15 mouse cellular contexts compared by ENCODE assay signal in the genomic region with DNA sequence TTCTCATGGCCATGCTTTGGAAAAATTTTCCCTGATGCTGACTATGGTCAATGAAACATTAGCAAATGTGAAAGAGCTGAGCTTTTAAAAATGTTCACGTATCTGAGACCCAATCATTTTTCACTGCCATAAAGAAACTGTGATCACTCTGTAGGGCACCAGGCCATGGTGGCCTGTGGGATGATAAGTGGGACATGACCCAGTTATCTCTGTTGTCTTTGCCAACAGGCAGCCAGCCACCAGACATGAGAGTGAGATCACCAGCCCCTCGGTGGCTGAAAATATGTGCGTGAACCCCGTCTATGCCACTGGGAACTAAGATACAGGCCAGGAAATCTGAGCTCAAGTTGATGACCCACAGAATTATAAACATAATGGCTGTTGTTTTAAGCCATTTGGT. TPM values are rescaled to one million over a fixed set of nuclear protein-coding genes. Genes with fewer than 3 reads are reported as not detected.
DNase-seq lines count a peak whose midpoint lies in the region; ATAC-seq and TF ChIP-seq lines count a peak whose summit lies in the region.
"Had no signal": no experiment of that assay in that cellular context is flagged by ENCODE, and none has a peak within 500 bp of the region (broad histone marks: within the 10 kb centered on the region; RNA-seq: fewer than 3 reads in every experiment).

No protein-coding gene starts in this region.

- WGBS in heart, embryonic 12.5 days = 32% methylated on average over 4 of the region's 4 CpGs
- WGBS in liver, embryonic 14.5 days (ENCODE audit: insufficient replicate concordance) = 13% methylated on average over 4 of the region's 4 CpGs

- no peak for TF ChIP-seq CTCF in gastrocnemius, adult 2 months (IDR thresholded peaks at IDR 0.05)
- TF ChIP-seq CTCF in liver, embryonic 14.5 days (IDR thresholded peaks at IDR 0.05; ENCODE audit: low read depth) = no peak

- H3K36me3 ChIP-seq in heart, embryonic 12.5 days = no peaks in the 10 kb centered on the region
- H3K36me3 ChIP-seq in liver, embryonic 14.5 days (replicated peaks; ENCODE audit: control insufficient read depth, insufficient read depth, low read depth) = no peaks in the 10 kb centered on the region
- H3K36me3 ChIP-seq: forebrain, embryonic 12.5 days; G1E; midbrain, embryonic 13.5 days had no signal

- intact Hi-C loops in gastrocnemius, adult 2 months (cut with DNase I) = no loop called here
- intact Hi-C loops in heart, postnatal 10 days (cut with DNase I) = no loop called here

- no peak overlapping the region for H3K27ac ChIP-seq in gastrocnemius, adult 2 months
- no peak overlapping the region for H3K27ac ChIP-seq in heart, embryonic 12.5 days (ENCODE audit: poor library complexity, severe bottlenecking)
- no peak overlapping the region for H3K27ac ChIP-seq in liver, embryonic 14.5 days
- H3K27ac ChIP-seq: forebrain, embryonic 12.5 days; midbrain, embryonic 13.5 days had no signal

- no peak overlapping the region for H3K4me2 ChIP-seq in heart, embryonic 12.5 days
- H3K4me2 ChIP-seq in liver, embryonic 14.5 days (ENCODE audit: low read depth) = peak overlapping the region; percentile 1
- H3K4me2 ChIP-seq: forebrain, embryonic 12.5 days; midbrain, embryonic 13.5 days had no signal

- no peaks in the 10 kb centered on the region for H3K27me3 ChIP-seq in heart, embryonic 12.5 days (replicated peaks)
- H3K27me3 ChIP-seq in liver, embryonic 14.5 days (ENCODE audit: control insufficient read depth, insufficient read depth, low read length) = no peaks in the 10 kb centered on the region
- H3K27me3 ChIP-seq: forebrain, embryonic 12.5 days; midbrain, embryonic 13.5 days had no signal

- H3K9ac ChIP-seq in heart, embryonic 12.5 days = no peak overlapping the region
- H3K9ac ChIP-seq in liver, embryonic 14.5 days (replicated peaks) = no peak overlapping the region
- H3K9ac ChIP-seq: forebrain, embryonic 12.5 days; midbrain, embryonic 13.5 days had no signal

- peaks cover 8% of the 10 kb centered on the region for H3K4me1 ChIP-seq in heart, embryonic 12.5 days (replicated peaks)
- peaks cover 32% of the 10 kb centered on the region in 2 experiments for H3K4me1 ChIP-seq in liver, embryonic 14.5 days (replicated peaks; ENCODE audit: control insufficient read depth in 2 of 2, insufficient read depth in 2 of 2, low read length in 1 of 2)
- H3K4me1 ChIP-seq: forebrain, embryonic 12.5 days; midbrain, embryonic 13.5 days had no signal

- peak; percentile 85 for TF ChIP-seq EP300 in liver, embryonic 14.5 days (IDR thresholded peaks at IDR 0.05; ENCODE audit: low read depth)

- ATAC-seq in heart, embryonic 12.5 days (ENCODE audit: insufficient number of reproducible peaks, low FRiP score) = no peak
- peak; percentile 56 for ATAC-seq in liver, embryonic 14.5 days (ENCODE audit: insufficient read depth)
- ATAC-seq: midbrain, embryonic 13.5 days had no signal

- no peaks in the 10 kb centered on the region for H3K9me3 ChIP-seq in heart, embryonic 12.5 days (replicated peaks)
- H3K9me3 ChIP-seq in liver, embryonic 14.5 days (ENCODE audit: control insufficient read depth, low read length) = no peaks in the 10 kb centered on the region
- H3K9me3 ChIP-seq: forebrain, embryonic 12.5 days; G1E; midbrain, embryonic 13.5 days had no signal

- DNase-seq in gastrocnemius, adult 2 months = peak; percentile 37
- DNase-seq in gastrocnemius, postnatal 25 days = no peak
- DNase-seq in heart, postnatal 10 days = peak; percentile 55 to 61
- peak; percentile 28 to 47 (median 45) for DNase-seq in liver, embryonic 14.5 days (ENCODE audit: low read depth in 3 of 3, low spot score in 3 of 3)
- DNase-seq in spleen, postnatal 14 days (ENCODE audit: low spot score in 2 of 2) = no peak
- DNase-seq in thymus, postnatal 4 days = no peak
- DNase-seq: adrenal gland, adult 8-10 months; kidney, adult 2 months; kidney, postnatal 25 days; lung, adult 18-20 months; lung, postnatal 4 days had no signal

- no peak overlapping the region for H3K4me3 ChIP-seq in gastrocnemius, adult 2 months
- H3K4me3 ChIP-seq in heart, embryonic 12.5 days = no peak overlapping the region
- H3K4me3 ChIP-seq in liver, embryonic 14.5 days (ENCODE audit: insufficient read depth in 1 of 2, low read depth in 2 of 2, low read length in 2 of 2) = no peak overlapping the region
- H3K4me3 ChIP-seq: forebrain, embryonic 12.5 days; midbrain, embryonic 13.5 days had no signal

RNA-seq across cellular contexts. Expression of a gene that starts 14.2 kb away (rescaled TPM):
- total RNA-seq in gastrocnemius, adult 2 months (2021) = 10 to 100 TPM; 22.5 to 37.7 TPM
- total RNA-seq in gastrocnemius, postnatal 25 days (2021) = 10 to 100 TPM; 28.2 to 36.5 TPM
- total RNA-seq in heart, postnatal 10 days (2021) = 10 to 100 TPM; 20.8 to 25.6 TPM
- polyA plus RNA-seq in heart, embryonic 12.5 days (2016; fragmentation: Nextera tagmentation; extraction: Ambion mirVana) = 10.7 and 11.5 TPM in 2 replicates
- 0.40 and 0.50 TPM in 2 replicates for polyA plus RNA-seq in liver, embryonic 14.5 days (2012; rRNA removed)
- polyA plus RNA-seq in liver, embryonic 14.5 days (2014; fragmentation: Nextera tagmentation; extraction: Ambion mirVana) = 0.47 and 0.92 TPM in 2 replicates

Comparison
In these comparisons a context has a peak if more than half of its experiments do, and no peak if none do; other contexts are left out.
1. DNase-seq: peak in gastrocnemius, adult 2 months (single experiment), heart, postnatal 10 days (2 of 2) and liver, embryonic 14.5 days (3 of 3); none in gastrocnemius, postnatal 25 days (single experiment), spleen, postnatal 14 days (0 of 2) and thymus, postnatal 4 days (single experiment).